Comparison of ENCODE assay signal across 28 mouse cellular contexts in the genomic region with DNA sequence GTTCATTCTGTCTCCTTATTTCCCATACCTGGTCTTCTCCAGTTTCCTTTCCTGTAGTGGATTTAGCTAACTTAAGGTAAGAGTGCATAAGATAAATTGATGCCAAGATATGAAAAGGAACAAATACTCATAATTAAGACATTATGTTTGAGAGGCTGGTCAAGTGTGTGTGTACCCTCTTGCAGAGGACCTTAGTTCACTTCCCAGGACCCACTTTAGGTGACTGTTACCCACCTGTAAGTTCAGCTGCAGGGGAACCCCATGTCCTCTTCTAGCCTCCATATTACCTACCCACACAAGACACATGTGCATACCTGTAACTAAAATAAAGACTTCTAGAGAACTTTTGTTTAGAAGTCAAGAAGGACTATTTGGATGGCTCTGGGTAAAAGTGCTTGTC.
"Had no signal": no experiment of that assay in that cellular context is flagged by ENCODE, and none has a peak within 500 bp of the region (broad histone marks: within the 10 kb centered on the region; RNA-seq: fewer than 3 reads in every experiment).

No protein-coding gene starts in this region.

- H3K27me3 ChIP-seq: limb, embryonic 12.5 days; limb, embryonic 13.5 days; limb, embryonic 15.5 days; liver, embryonic 12.5 days; liver, embryonic 13.5 days; liver, embryonic 15.5 days; lung, embryonic 15.5 days; megakaryocyte, embryonic 14.5 days; midbrain, embryonic 12.5 days; midbrain, embryonic 13.5 days; midbrain, embryonic 15.5 days; neural tube, embryonic 12.5 days; neural tube, embryonic 13.5 days had no signal

- ATAC-seq: liver, embryonic 12.5 days; liver, postnatal 0 days; midbrain, embryonic 13.5 days; midbrain, embryonic 15.5 days; midbrain, embryonic 16.5 days had no signal

- H3K4me2 ChIP-seq: limb, embryonic 12.5 days; limb, embryonic 13.5 days; limb, embryonic 15.5 days; liver, embryonic 11.5 days; liver, embryonic 12.5 days; liver, embryonic 13.5 days; liver, embryonic 15.5 days; lung, embryonic 14.5 days; lung, embryonic 15.5 days; midbrain, embryonic 11.5 days; midbrain, embryonic 12.5 days; midbrain, embryonic 13.5 days; midbrain, embryonic 15.5 days; neural tube, embryonic 12.5 days; neural tube, embryonic 13.5 days had no signal

- H3K4me1 ChIP-seq: limb, embryonic 10.5 days; limb, embryonic 12.5 days; limb, embryonic 13.5 days; limb, embryonic 15.5 days; liver, embryonic 12.5 days; liver, embryonic 13.5 days; liver, embryonic 15.5 days; megakaryocyte, embryonic 14.5 days; midbrain, embryonic 10.5 days; midbrain, embryonic 12.5 days; midbrain, embryonic 13.5 days; midbrain, embryonic 15.5 days; neural tube, embryonic 12.5 days; neural tube, embryonic 13.5 days had no signal

- H3K9ac ChIP-seq: limb, embryonic 12.5 days; limb, embryonic 13.5 days; limb, embryonic 15.5 days; liver, embryonic 12.5 days; liver, embryonic 13.5 days; liver, embryonic 14.5 days; liver, embryonic 15.5 days; liver, postnatal 0 days; lung, embryonic 14.5 days; lung, embryonic 15.5 days; midbrain, embryonic 12.5 days; midbrain, embryonic 13.5 days; midbrain, embryonic 15.5 days; neural tube, embryonic 12.5 days; neural tube, embryonic 13.5 days had no signal

- H3K27ac ChIP-seq: left cerebral cortex, adult 2 months; limb, embryonic 10.5 days; limb, embryonic 12.5 days; limb, embryonic 13.5 days; limb, embryonic 15.5 days; liver, embryonic 12.5 days; liver, embryonic 13.5 days; liver, embryonic 14.5 days; liver, embryonic 15.5 days; lung, embryonic 15.5 days; macrophage; midbrain, embryonic 10.5 days; midbrain, embryonic 12.5 days; midbrain, embryonic 13.5 days; midbrain, embryonic 15.5 days; neural tube, embryonic 12.5 days; neural tube, embryonic 13.5 days had no signal

- H3K4me3 ChIP-seq: left cerebral cortex, adult 2 months; limb, embryonic 10.5 days; limb, embryonic 12.5 days; limb, embryonic 13.5 days; limb, embryonic 15.5 days; liver, embryonic 12.5 days; liver, embryonic 13.5 days; liver, embryonic 15.5 days; lung, embryonic 15.5 days; megakaryocyte, embryonic 14.5 days; midbrain, embryonic 10.5 days; midbrain, embryonic 12.5 days; midbrain, embryonic 13.5 days; midbrain, embryonic 15.5 days; myocyte; neural tube, embryonic 12.5 days; neural tube, embryonic 13.5 days had no signal

- DNase-seq: layer of hippocampus, postnatal 36 days; left cerebral cortex, postnatal 4 days; liver; liver, embryonic 13.5 days; liver, postnatal 0 days; lung, embryonic 14.5 days; midbrain, embryonic 14.5 days had no signal

- H3K9me3 ChIP-seq: limb, embryonic 10.5 days; limb, embryonic 12.5 days; limb, embryonic 15.5 days; liver, embryonic 12.5 days; liver, embryonic 13.5 days; liver, embryonic 15.5 days; lung, embryonic 15.5 days; midbrain, embryonic 10.5 days; midbrain, embryonic 12.5 days; midbrain, embryonic 15.5 days; neural tube, embryonic 12.5 days; neural tube, embryonic 13.5 days had no signal
